Mouse (Mus musculus): ENCODE data around the gene Coa4.

The Coa4 gene

DNA sequence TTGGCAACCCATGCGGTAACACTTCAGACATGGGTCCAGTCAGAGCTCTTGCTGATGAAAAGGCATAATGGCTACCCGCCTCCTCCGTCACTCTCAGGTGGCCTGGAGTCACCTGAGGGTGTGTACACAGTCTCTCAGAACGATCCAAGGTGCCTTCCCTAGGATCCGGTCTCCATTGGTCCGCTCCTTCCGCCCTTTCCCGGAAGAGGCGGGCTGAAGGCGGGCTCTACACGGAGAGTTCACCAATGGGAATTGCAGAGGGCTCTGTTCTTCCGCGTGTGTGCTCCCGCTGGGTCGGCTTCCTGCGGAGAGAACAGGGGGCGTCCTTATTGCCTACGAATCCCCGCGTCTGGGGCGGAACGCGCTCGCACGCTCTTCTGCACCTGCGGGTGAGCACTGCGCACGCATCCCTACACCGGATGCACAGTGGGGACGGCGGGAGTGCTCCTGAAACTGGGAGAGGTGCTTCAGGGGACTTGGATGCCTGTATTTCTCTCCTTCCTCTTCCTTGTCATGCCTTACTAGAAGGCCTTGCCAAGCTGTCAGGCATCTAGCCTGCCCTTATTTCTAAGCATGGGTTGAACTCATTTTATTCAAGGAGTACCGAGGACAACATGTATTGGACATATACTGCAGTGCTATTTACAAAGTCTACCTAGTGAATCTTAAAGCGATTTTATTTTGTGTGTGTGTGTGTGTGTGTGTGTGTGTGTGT, at the start of gene Coa4:
Coa4 (plus strand) TSS at position 268 of the 715 bp plus-strand sequence.
- peak; percentile 75 for DNase-seq (ENCODE audit: low spot score)

- DNase-seq (ENCODE audit: low spot score) = no peak
Observed at GRCm38 (mm10) chr7:100487301-100487700, 49.6 kb upstream of the Coa4 start.

DNA sequence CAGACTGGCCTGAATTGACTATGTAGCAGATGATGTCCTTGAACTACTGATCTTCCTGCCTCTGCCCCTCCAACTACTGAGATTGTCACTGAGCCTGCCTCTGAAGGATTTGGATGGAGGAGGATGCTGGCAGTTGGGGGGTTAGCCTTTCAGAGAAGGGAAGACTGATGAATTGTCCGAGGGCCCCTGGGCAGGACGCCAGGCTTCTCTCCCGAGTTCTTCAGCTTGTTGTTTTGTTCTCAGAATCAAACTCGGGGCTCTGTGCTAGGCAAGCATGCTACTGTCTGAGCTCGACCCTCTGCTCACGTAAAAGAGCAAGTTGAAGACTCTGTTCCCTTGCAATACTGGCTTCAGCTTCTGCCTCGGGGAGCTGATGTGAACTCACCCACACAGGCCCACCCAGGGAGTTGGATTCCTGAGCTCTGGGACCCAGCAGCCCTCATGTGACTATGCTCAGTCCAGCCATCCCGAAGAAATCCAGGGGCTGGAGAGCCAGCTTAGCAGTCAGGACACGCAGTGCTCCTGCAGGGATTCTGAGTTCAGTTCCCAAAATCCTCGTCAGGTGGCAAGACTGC, 48.3 kb upstream of the Coa4 start:
- no peak for DNase-seq (ENCODE audit: low spot score)

DNA sequence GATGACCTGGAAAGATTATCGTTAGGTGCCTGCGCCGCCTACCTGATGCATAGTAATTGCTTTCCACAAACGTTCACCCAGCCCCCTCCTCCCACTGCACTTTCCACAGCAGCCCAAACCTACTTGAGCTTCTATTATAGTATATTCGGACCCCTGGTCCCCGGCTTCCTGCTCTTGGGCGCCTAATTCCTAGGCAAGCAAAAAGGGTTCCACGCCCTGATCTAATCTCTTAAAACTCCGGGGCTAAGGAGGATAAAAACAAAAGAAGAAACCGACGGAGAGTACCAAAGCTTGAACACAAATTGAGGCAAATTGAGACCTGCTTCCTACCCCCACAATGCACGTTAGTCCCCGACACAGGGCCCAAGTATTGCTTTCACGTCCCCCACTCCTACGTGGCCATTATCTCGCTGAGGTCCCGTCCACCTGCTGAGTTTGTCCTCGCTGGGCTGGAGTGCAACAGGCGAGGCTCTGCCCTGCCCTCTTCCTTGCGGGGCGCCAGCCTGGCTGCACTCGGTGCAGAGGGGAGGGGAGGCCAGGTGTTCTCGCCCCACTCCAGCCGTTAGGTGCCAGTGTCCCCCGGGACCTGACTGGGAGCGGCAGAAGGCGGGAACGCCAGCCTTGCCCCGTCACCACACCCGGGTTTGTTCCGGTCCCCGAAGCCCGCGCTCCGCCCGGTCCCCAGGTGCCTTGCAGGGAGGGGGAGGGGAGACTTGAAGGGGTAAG, 44.3 kb upstream of the Coa4 start:
- no peak for DNase-seq (ENCODE audit: low spot score)

- DNase-seq (ENCODE audit: low spot score) = peak; percentile 81
Observed at GRCm38 (mm10) chr7:100493117-100493483, 43.8 kb upstream of the Coa4 start, which contains the start of gene Ucp2. Ucp2 (plus strand) TSS chr7:100493337.

DNA sequence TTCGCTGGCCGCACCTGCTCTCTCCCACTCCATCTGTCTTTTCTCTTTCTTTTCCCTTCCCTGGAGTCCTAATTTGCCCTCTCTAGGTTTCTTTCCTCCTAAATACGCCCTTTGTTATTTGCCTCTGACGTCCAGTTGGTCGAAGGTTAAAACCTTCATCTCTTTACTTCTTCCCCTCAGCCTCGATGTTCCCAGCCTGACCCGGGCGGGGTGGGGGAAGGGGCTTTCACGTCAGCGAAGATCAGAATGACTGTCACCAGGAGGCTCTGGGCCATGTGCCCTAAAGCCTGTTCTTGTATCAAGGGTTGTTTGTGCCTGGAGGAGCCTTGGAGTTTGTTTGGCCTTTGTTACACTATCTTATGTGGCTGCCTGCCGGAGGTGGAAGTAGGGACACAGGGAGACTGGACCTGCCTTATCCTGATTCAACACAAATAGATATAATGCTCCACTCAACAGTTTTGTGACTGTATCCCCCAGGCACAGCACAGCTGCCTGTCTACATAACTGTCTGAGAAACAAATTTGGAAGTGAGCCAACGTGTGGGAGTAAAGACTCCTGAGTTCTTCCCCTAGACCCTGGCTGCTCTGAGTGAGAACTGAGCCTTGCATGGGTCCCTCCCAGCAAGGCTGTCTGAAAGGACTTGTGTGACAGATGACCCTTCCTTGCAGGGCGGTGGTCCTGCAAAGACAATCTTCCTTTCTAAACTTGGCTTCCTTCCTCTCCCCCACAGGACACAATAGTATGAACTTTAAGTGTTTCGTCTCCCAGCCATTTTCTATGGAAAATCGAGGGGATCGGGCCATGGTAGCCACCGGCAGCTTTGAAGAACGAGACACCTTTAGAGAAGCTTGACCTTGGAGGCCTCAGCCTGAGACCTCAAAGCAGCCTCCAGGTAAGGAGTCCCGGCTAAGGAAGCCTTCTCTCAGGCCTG, 43.1 kb upstream of the Coa4 start:
- peak; percentile 49 for DNase-seq (ENCODE audit: low spot score)

- no peak for DNase-seq (ENCODE audit: low spot score)
Observed at GRCm38 (mm10) chr7:100494415-100494831, 42.4 kb upstream of the Coa4 start.

DNA sequence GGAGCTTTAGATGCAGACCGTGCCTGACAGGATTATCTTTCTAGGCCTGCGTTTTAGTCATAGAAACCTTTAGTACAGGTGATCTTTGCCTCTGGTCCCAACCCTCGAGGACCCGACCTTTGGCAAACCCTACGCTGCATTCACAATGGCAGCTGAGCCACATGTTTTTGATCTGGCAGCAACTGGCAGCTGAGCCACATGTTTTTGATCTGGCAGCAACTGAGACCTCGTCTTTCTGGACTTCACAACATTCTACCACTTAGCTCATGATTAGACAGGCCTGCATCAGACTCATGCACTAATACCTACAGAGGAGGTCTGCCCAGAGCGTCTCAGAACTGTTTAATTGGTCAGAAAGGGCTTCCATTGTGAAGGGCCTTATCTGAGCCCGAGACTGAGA, 41.8 kb upstream of the Coa4 start:
- no peak for DNase-seq (ENCODE audit: low spot score)

DNA sequence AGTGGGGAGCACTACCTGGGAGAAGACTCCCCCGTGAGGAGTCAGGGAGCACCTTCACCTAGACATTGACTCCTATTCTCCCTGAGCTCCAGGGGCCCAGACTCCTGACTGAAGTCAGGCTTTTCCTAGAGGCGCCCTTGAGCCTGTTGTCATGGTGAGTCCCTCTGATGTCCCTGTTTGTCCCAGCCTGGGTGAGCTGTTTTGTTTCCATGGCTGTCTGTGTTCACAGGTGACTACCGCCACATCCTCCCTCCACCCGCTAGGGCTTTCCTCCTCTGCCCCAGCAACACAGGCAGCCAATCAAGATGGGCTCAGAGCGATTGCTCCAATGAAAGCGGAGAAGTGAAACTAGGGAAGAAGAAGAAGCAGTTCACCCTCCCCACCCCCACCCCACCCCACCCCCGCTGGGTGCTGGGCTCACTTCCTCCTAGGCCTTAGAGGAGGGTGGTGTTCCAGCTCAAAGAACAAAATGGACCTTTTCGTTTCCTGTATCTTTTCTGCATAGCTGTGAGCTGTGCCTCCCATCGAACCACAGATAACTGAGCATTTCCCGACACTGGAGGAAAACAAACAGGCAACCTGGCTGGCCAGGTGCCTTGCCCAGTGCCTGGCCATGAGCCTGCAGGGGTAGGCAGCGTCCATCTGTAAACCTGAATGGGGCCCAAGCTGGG, 41.2 kb upstream of the Coa4 start:
- peak; percentile 67 for DNase-seq (ENCODE audit: low spot score)

- DNase-seq (ENCODE audit: low spot score) = no peak
Observed at GRCm38 (mm10) chr7:100496371-100496770, 40.5 kb upstream of the Coa4 start.

GRCm38 (mm10) chr7:100496791-100497190, 40.1 kb upstream of the Coa4 start:
- no peak for DNase-seq (ENCODE audit: low spot score)

GRCm38 (mm10) chr7:100497402-100497801, 39.5 kb upstream of the Coa4 start:
- no peak for DNase-seq (ENCODE audit: low spot score)

DNA sequence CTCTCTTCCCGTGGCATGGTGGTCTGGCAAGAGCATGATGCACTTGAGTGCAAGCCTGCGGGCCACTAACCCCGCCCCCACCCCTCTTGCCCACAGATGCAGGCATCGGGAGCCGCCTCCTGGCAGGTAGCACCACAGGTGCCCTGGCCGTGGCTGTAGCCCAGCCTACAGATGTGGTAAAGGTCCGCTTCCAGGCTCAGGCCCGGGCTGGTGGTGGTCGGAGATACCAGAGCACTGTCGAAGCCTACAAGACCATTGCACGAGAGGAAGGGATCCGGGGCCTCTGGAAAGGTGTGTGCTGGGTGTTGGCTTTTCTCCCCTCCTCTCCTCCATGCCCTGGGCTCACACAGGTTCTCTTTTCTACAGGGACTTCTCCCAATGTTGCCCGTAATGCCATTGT, 38.9 kb upstream of the Coa4 start:
- no peak for DNase-seq (ENCODE audit: low spot score)

DNA sequence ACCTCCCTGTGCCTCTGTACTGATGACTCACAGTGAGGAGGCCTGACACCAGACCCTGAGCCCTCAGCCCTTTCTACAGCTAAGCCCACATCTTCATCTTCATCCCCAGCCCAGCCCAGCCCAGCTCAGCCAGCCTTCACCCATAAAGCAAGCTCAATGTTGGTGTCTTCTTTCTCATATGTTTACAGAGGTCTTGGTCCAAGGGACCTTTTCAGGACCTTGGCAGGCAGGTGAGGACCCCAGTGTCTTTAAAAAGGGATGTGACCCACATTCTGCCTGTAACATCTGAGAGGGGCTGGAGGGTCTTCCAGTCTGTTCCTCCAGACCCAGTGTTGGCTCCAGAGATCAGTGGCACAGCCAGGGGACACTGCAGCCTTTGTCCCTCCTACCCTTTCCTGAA, 37.4 kb upstream of the Coa4 start:
- DNase-seq (ENCODE audit: low spot score) = no peak

GRCm38 (mm10) chr7:100500276-100500977, 36.4 kb upstream of the Coa4 start:
- DNase-seq (ENCODE audit: low spot score) = no peak

DNA sequence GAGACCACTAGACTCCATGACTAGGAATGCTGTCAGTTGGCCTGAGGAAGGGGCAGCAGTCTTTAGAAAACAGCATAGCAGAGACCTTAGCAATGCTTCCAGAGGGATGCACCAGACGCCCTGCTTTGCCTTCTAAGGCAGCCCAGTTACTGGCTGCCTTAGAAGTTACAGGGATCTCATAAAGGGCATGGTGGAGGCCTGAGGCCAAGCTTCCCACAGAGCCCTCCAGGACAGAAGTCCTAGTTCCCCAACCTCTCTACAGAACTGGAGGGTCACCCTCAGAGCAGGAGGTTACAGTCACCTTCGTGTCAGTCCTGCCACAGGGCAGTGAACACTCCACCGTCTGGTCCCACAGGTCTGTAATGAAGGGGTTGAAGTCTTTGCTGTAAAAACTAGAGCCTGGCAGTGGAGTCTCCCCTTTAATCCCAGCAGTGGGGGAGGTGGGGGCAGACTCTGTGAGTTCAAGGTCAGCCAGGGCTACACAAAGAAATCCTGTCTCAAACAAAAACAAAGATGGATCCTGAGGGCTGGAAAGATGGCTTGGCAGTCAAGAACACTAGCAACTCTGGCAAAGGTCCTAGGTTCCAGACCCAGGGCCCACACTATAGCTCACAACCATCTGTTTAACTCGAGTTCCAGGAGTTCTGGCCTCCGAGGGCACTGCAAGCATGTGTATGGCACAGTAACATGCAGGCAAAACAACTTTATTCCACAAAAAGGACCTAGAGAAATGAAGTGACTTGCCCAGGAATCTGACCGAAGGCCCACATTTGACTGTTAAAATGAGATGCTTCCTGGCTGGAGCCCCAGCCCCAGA, 35.6 kb upstream of the Coa4 start:
- DNase-seq (ENCODE audit: low spot score) = no peak

DNA sequence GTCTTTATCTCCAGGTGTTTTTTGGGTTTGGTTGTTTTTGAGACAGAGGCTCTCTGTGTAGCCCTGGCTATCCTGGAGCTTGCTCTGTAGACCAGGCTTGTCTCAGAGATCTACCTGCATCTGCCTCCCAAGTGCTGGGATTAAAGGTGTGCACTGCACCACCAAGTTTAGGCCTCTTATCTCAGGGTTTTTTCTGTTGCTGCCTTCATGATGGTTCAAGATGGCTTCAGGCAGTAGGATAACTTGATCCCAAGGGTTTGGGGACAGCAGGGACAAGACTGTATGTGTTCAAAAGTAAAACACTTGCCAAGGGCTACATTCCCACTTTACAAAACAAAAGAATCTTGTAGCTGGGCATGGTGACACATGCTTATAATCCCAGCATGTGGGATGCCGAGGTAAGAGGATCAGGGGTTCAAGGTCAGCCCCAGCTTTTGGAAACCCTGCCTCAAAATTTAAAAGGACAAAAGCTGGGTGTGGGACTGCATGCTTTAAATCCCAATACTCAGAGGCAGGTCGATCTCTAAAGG, 35.0 kb upstream of the Coa4 start:
- DNase-seq (ENCODE audit: low spot score) = no peak

DNA sequence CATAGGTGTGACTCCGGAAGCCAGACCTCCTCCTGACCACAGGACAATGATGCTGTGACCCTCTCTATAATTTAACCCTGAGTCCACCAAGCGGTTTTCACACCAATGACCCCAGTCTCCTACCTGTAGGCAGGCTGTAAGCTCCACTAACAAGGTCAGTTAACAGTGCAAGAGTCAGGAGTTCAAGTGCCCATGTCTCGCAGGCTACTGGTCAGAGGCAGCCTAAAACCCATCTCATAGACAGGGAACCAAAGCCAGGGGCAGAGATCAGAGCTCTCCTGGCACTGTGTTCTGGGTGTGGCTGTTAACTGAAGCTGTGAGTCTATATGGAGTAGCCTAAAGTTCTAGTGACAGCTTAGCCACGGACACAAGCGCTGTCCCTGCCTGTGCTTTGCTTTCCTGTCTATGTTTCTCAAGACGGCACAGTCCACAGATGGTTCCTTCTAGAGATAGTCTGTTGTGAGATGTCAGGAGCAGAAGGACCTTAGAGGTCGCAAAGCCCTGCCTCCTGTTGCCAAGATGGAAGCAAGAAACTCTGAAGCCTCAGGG, 34.4 kb upstream of the Coa4 start:
- no peak for DNase-seq (ENCODE audit: low spot score)

- no peak for DNase-seq (ENCODE audit: low spot score)
Observed at GRCm38 (mm10) chr7:100503076-100503475, 33.8 kb upstream of the Coa4 start.
